Mouse (Mus musculus): ENCODE data around the gene Rora. TPM values are rescaled to one million over a fixed set of nuclear protein-coding genes. Genes with fewer than 3 reads are reported as not detected.

Rora gene
- polyA plus RNA-seq, 1 experiment from 2014 or later: 7.6 TPM

DNA sequence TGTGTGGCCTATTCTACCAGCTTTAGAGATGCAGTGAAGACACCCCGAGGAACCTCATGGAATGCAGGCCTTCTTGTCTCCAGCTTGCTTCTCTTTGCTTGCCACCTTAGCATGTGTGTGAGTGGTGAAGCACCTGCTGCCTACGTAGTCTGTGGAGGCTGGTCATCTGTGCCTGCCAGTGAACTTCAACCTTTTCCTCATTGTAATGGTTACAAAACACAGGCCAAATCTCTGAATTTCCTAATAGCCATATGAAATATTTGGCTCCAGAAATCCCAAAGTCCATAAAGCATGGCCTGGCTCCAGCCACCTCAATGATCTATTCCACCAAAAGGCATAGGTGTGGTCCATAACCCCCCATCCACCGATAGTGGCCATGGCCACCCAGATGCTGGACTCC, 631.4 kb downstream of the Rora start:
- Histone ChIP-seq H3K9me3 (no peaks in the 10 kb centered on the region), H3K4me3 (replicated peaks) (no peak overlapping the region), H3K4me2 (no peak overlapping the region), H3K4me1 (no peaks in the 10 kb centered on the region), H3K27me3 (replicated peaks) (no peaks in the 10 kb centered on the region), H3K27ac (no peak overlapping the region), H3K36me3 (no peaks in the 10 kb centered on the region), H3K9ac (no peak overlapping the region)
- WGBS: 86% methylated on average over 3 of the region's 3 CpGs
- ATAC-seq (ENCODE audit: insufficient read depth, low FRiP score, low read depth): no peak

GRCm38 (mm10) chr9:69288113-69288512, 634.5 kb downstream of the Rora start:
- no peak overlapping the region for H3K4me3 ChIP-seq (replicated peaks)
- no peaks in the 10 kb centered on the region for H3K36me3 ChIP-seq
- H3K4me2 ChIP-seq: no peak overlapping the region
- H3K4me1 ChIP-seq: peaks cover 10% of the 10 kb centered on the region
- no peaks in the 10 kb centered on the region for H3K9me3 ChIP-seq
- H3K27ac ChIP-seq: no peak overlapping the region
- peaks cover 7% of the 10 kb centered on the region; the same call in 1 of the 2 replicates for H3K27me3 ChIP-seq (replicated peaks)
- ATAC-seq (ENCODE audit: insufficient read depth, low FRiP score, low read depth): no peak
- H3K9ac ChIP-seq: no peak overlapping the region
- WGBS: 90% methylated on average over 1 of the region's 1 CpGs

GRCm38 (mm10) chr9:69288586-69288985, 635.0 kb downstream of the Rora start:
- Histone ChIP-seq H3K36me3 (no peaks in the 10 kb centered on the region), H3K9ac (no peak overlapping the region), H3K4me2 (no peak overlapping the region), H3K27ac (no peak overlapping the region), H3K9me3 (no peaks in the 10 kb centered on the region), H3K4me1 (peaks cover 10% of the 10 kb centered on the region), H3K4me3 (replicated peaks) (no peak overlapping the region), H3K27me3 (replicated peaks) (peaks cover 7% of the 10 kb centered on the region; the same call in 1 of the 2 replicates)
- no peak for ATAC-seq (ENCODE audit: insufficient read depth, low FRiP score, low read depth)
- WGBS: 52% methylated on average over 5 of the region's 5 CpGs

- Histone ChIP-seq H3K4me3 (replicated peaks) (peak overlapping the region; percentile 67), H3K27me3 (replicated peaks) (peaks cover 7% of the 10 kb centered on the region; the same call in 1 of the 2 replicates), H3K27ac (no peak overlapping the region), H3K9me3 (no peaks in the 10 kb centered on the region), H3K9ac (peak overlapping the region; percentile 47), H3K4me1 (peaks cover 10% of the 10 kb centered on the region), H3K36me3 (no peaks in the 10 kb centered on the region), H3K4me2 (peak overlapping the region; percentile 99)
- WGBS: 1% methylated on average over 52 of the region's 59 CpGs
- peak; percentile 95 for ATAC-seq (ENCODE audit: insufficient read depth, low FRiP score, low read depth)
Observed at GRCm38 (mm10) chr9:69289056-69290017, 635.8 kb downstream of the Rora start.

GRCm38 (mm10) chr9:69290018-69290880, 636.7 kb downstream of the Rora start:
- WGBS: under 1% methylated on average over 72 of the region's 73 CpGs
- no peak overlapping the region for H3K27ac ChIP-seq

DNA sequence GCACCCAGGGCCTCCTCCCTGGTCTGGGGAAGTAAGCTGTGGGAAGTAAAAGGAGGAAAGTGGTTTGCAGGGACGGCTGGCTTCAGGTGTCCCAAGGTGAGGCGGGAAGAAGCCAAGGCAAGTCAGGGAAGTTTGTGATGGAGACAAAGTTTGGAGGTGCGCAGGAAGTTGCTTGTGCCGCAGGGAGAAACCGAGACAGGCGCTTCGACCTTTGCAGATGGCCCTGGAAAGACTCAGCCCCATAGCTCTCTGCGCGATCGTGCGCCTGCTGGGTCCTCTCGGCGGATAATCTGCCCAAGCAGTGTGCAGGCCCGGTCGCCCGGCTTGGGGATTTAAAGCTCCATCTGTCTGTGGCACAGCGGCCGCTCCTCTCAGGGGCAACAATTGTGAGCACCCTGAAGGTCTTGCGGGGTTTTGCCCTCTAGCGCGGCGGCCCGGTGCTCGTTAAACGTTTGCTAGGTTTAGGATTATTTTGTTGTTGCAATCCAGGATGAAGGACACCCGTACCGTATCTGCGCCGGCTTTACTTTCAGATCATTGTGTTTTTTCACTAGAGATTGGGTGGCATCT, 637.4 kb downstream of the Rora start:
- peaks cover 10% of the 10 kb centered on the region for H3K4me1 ChIP-seq
- WGBS: 3% methylated on average over 29 of the region's 29 CpGs
- no peak overlapping the region for H3K27ac ChIP-seq
- peak overlapping the region; percentile 10; the same call in 1 of the 2 replicates for H3K9ac ChIP-seq
- H3K36me3 ChIP-seq: no peaks in the 10 kb centered on the region
- no peaks in the 10 kb centered on the region for H3K9me3 ChIP-seq
- peak overlapping the region; percentile 67 for H3K4me3 ChIP-seq (replicated peaks)
- ATAC-seq (ENCODE audit: insufficient read depth, low FRiP score, low read depth): no peak
- peak overlapping the region; percentile 99 for H3K4me2 ChIP-seq
- H3K27me3 ChIP-seq (replicated peaks): peaks cover 7% of the 10 kb centered on the region; the same call in 1 of the 2 replicates

More at GRCm38 (mm10) chr9:69290018-69290880, 636.7 kb downstream of the Rora start:
- peak overlapping the region; percentile 99 for H3K4me2 ChIP-seq
- peak; percentile 43 for ATAC-seq (ENCODE audit: insufficient read depth, low FRiP score, low read depth)
- H3K27me3 ChIP-seq (replicated peaks): peaks cover 7% of the 10 kb centered on the region; the same call in 1 of the 2 replicates
- peaks cover 10% of the 10 kb centered on the region for H3K4me1 ChIP-seq
- H3K9ac ChIP-seq: peak overlapping the region; percentile 47
- H3K4me3 ChIP-seq (replicated peaks): peak overlapping the region; percentile 67
- H3K36me3 ChIP-seq: no peaks in the 10 kb centered on the region
- no peaks in the 10 kb centered on the region for H3K9me3 ChIP-seq

DNA sequence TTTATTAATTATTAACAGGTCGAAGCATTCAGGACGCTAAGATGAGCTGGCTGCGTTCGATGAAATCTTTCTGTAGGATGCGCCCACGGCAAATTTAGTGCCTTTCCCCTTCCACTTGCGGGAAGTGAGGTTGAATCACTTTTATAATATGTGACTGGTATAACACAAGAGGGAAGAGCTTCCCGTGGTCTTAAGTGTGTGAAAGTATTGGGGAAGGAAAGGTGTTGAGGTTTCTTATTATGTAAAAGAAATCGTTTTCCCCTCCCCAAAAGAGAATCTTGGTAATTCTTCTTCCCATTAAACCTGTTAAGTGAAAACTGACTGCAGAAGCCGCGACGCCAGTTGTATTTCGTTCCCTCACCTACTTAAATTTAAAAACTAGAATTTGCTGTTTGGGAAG, 637.9 kb downstream of the Rora start:
- no peak overlapping the region for H3K9ac ChIP-seq
- peak overlapping the region; percentile 99 for H3K4me2 ChIP-seq
- no peaks in the 10 kb centered on the region for H3K9me3 ChIP-seq
- no peak for ATAC-seq (ENCODE audit: insufficient read depth, low FRiP score, low read depth)
- H3K4me3 ChIP-seq (replicated peaks): peak overlapping the region; percentile 67; the same call in 1 of the 2 replicates
- 21% methylated on average over 13 of the region's 13 CpGs for WGBS
- no peak overlapping the region for H3K27ac ChIP-seq
- peaks cover 10% of the 10 kb centered on the region for H3K4me1 ChIP-seq
- no peaks in the 10 kb centered on the region for H3K36me3 ChIP-seq
- peaks cover 7% of the 10 kb centered on the region; the same call in 1 of the 2 replicates for H3K27me3 ChIP-seq (replicated peaks)

- no peak for ATAC-seq (ENCODE audit: insufficient read depth, low FRiP score, low read depth)
- H3K9me3 ChIP-seq: no peaks in the 10 kb centered on the region
- peaks cover 10% of the 10 kb centered on the region for H3K4me1 ChIP-seq
- 68% methylated on average over 5 of the region's 5 CpGs for WGBS
- H3K4me2 ChIP-seq: no peak overlapping the region
- no peaks in the 10 kb centered on the region for H3K36me3 ChIP-seq
- peaks cover 7% of the 10 kb centered on the region; the same call in 1 of the 2 replicates for H3K27me3 ChIP-seq (replicated peaks)
- no peak overlapping the region for H3K4me3 ChIP-seq (replicated peaks)
- no peak overlapping the region for H3K27ac ChIP-seq
- H3K9ac ChIP-seq: no peak overlapping the region
Observed at GRCm38 (mm10) chr9:69292353-69292752, 638.8 kb downstream of the Rora start.

GRCm38 (mm10) chr9:69292776-69293687, 639.4 kb downstream of the Rora start:
- WGBS: 84% methylated on average over 12 of the region's 12 CpGs
- Histone ChIP-seq H3K4me2 (no peak overlapping the region), H3K9ac (no peak overlapping the region; the same call in 1 of the 2 replicates), H3K36me3 (no peaks in the 10 kb centered on the region), H3K27ac (no peak overlapping the region), H3K27me3 (replicated peaks) (peaks cover 7% of the 10 kb centered on the region; the same call in 1 of the 2 replicates), H3K4me3 (replicated peaks) (no peak overlapping the region), H3K9me3 (no peaks in the 10 kb centered on the region), H3K4me1 (peaks cover 10% of the 10 kb centered on the region)
- ATAC-seq (ENCODE audit: insufficient read depth, low FRiP score, low read depth): no peak

- no peaks in the 10 kb centered on the region for H3K9me3 ChIP-seq
- no peak overlapping the region for H3K4me3 ChIP-seq (replicated peaks)
- no peak overlapping the region for H3K27ac ChIP-seq
- H3K9ac ChIP-seq: no peak overlapping the region
- ATAC-seq (ENCODE audit: insufficient read depth, low FRiP score, low read depth): no peak
- 78% methylated on average over 8 of the region's 8 CpGs for WGBS
- H3K4me1 ChIP-seq: peaks cover 10% of the 10 kb centered on the region
- peaks cover 7% of the 10 kb centered on the region; the same call in 1 of the 2 replicates for H3K27me3 ChIP-seq (replicated peaks)
- H3K36me3 ChIP-seq: no peaks in the 10 kb centered on the region
- no peak overlapping the region for H3K4me2 ChIP-seq
Observed at GRCm38 (mm10) chr9:69293688-69294074, 640.1 kb downstream of the Rora start.
